Mouse (Mus musculus): ENCODE measurements around the gene Sympk. TPM values are rescaled to one million over a fixed set of nuclear protein-coding genes. Genes with fewer than 3 reads are reported as not detected.
"Not testable (repeated sequence)": the region's sequence is repeated elsewhere in the genome, so short reads cannot be mapped to it uniquely, and the experiment has no call there.

Gene Sympk
- polyA plus RNA-seq, 1 experiment from 2014 or later = 23.5 TPM

DNA sequence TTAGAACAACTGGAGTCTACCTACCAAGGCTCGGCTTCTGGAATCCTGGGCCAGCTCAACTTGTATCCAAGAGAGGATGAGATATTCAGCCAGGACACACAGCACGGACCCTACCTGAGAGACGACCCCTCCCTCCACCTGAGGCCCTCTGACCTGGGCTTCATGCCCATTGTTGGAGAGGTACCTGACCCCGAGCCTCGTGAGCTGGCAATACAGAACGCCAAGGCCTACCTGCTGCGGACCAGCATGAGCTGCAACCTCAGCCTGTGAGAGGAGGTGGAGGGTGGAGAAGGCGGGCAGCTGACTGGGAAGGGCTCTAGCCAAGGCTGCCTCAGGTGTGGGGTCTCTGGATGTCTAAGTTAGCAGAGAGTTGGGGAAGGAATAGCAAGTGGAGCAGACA lies 30.9 kb downstream of the Sympk start:
- Histone ChIP-seq H3K36me3 (ENCODE audit: control insufficient read depth, insufficient read depth, low read length) (peaks cover 5% of the 10 kb centered on the region; the same call in 1 of the 2 replicates), H3K4me1 (ENCODE audit: control insufficient read depth, insufficient read depth, low read length) (peaks cover 9% of the 10 kb centered on the region; the same call in 1 of the 2 replicates), H3K27ac (ENCODE audit: low read length) (no peak overlapping the region), H3K4me2 (ENCODE audit: low read depth, low read length) (no peak overlapping the region), H3K9me3 (ENCODE audit: control insufficient read depth, low read length) (no peaks in the 10 kb centered on the region), H3K4me3 (ENCODE audit: low read length) (no peak overlapping the region), H3K9ac (ENCODE audit: low read depth, low read length) (no peak overlapping the region), H3K27me3 (replicated peaks; ENCODE audit: control insufficient read depth, insufficient read depth, low read length) (no peaks in the 10 kb centered on the region)
- 89% methylated on average over 8 of the region's 8 CpGs for WGBS
- no peak for ATAC-seq

- Histone ChIP-seq H3K9ac (ENCODE audit: low read depth, low read length) (no peak overlapping the region), H3K4me3 (ENCODE audit: low read length) (no peak overlapping the region), H3K4me2 (ENCODE audit: low read depth, low read length) (no peak overlapping the region), H3K36me3 (ENCODE audit: control insufficient read depth, insufficient read depth, low read length) (no peaks in the 10 kb centered on the region), H3K27me3 (replicated peaks; ENCODE audit: control insufficient read depth, insufficient read depth, low read length) (no peaks in the 10 kb centered on the region), H3K4me1 (ENCODE audit: control insufficient read depth, insufficient read depth, low read length) (peaks cover 9% of the 10 kb centered on the region; the same call in 1 of the 2 replicates), H3K9me3 (ENCODE audit: control insufficient read depth, low read length) (no peaks in the 10 kb centered on the region), H3K27ac (ENCODE audit: low read length) (no peak overlapping the region)
- WGBS = 88% methylated on average over 10 of the region's 10 CpGs
- ATAC-seq = no peak
These were observed 33.2 kb downstream of the Sympk start for GRCm38 (mm10) chr7:19057405-19057804.

GRCm38 (mm10) chr7:19065896-19066295 lies 41.7 kb downstream of the Sympk start:
- H3K4me2 ChIP-seq (ENCODE audit: low read depth, low read length) = no peak overlapping the region
- 0 out of 2 replicates have a peak overlapping the region, but pooled peaks have one; percentile 37 for H3K9ac ChIP-seq (ENCODE audit: low read depth, low read length)
- H3K4me1 ChIP-seq (ENCODE audit: control insufficient read depth, insufficient read depth, low read length) = no peaks in the 10 kb centered on the region
- ATAC-seq = no peak
- peaks cover 30% of the 10 kb centered on the region for H3K27me3 ChIP-seq (replicated peaks; ENCODE audit: control insufficient read depth, insufficient read depth, low read length)
- H3K27ac ChIP-seq (ENCODE audit: low read length) = no peak overlapping the region
- no peaks in the 10 kb centered on the region for H3K9me3 ChIP-seq (ENCODE audit: control insufficient read depth, low read length)
- H3K36me3 ChIP-seq (ENCODE audit: control insufficient read depth, insufficient read depth, low read length) = no peaks in the 10 kb centered on the region
- H3K4me3 ChIP-seq (ENCODE audit: low read length) = no peak overlapping the region
- 45% methylated on average over 13 of the region's 13 CpGs for WGBS

DNA sequence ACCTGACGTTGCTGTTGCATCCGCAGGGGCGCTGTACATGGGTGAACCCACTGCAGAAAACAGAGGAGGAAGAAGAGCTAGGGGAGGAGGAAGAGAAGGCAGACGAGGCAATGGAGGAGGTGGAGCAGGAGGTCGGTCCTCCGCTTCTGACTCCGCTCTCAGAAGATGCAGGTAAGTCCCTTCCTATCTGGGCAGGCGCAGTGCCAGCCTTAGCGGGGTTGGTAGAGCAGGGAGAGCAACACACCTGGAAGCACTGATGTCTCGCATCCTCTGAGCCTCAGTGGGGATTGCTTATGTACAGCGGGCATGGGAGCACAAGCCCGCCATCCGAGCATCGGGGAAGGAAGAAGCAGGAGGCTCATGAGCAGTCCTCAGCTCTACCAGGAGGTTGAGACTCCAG lies 42.9 kb downstream of the Sympk start:
- Histone ChIP-seq H3K9me3 (ENCODE audit: control insufficient read depth, low read length) (no peaks in the 10 kb centered on the region), H3K9ac (ENCODE audit: low read depth, low read length) (no peak overlapping the region), H3K27me3 (replicated peaks; ENCODE audit: control insufficient read depth, insufficient read depth, low read length) (peaks cover 30% of the 10 kb centered on the region), H3K4me3 (ENCODE audit: low read length) (no peak overlapping the region), H3K36me3 (ENCODE audit: control insufficient read depth, insufficient read depth, low read length) (no peaks in the 10 kb centered on the region), H3K27ac (ENCODE audit: low read length) (no peak overlapping the region), H3K4me1 (ENCODE audit: control insufficient read depth, insufficient read depth, low read length) (no peaks in the 10 kb centered on the region), H3K4me2 (ENCODE audit: low read depth, low read length) (no peak overlapping the region)
- no peak for ATAC-seq
- 38% methylated on average over 14 of the region's 14 CpGs for WGBS

GRCm38 (mm10) chr7:19067935-19068334 lies 43.8 kb downstream of the Sympk start:
- Histone ChIP-seq H3K27ac (ENCODE audit: low read length) (no peak overlapping the region), H3K4me3 (ENCODE audit: low read length) (no peak overlapping the region), H3K4me2 (ENCODE audit: low read depth, low read length) (no peak overlapping the region), H3K4me1 (ENCODE audit: control insufficient read depth, insufficient read depth, low read length) (no peaks in the 10 kb centered on the region), H3K9ac (ENCODE audit: low read depth, low read length) (no peak overlapping the region), H3K9me3 (ENCODE audit: control insufficient read depth, low read length) (no peaks in the 10 kb centered on the region), H3K36me3 (ENCODE audit: control insufficient read depth, insufficient read depth, low read length) (no peaks in the 10 kb centered on the region), H3K27me3 (replicated peaks; ENCODE audit: control insufficient read depth, insufficient read depth, low read length) (peaks cover 30% of the 10 kb centered on the region)
- no peak for ATAC-seq
- WGBS = 63% methylated on average over 14 of the region's 14 CpGs

DNA sequence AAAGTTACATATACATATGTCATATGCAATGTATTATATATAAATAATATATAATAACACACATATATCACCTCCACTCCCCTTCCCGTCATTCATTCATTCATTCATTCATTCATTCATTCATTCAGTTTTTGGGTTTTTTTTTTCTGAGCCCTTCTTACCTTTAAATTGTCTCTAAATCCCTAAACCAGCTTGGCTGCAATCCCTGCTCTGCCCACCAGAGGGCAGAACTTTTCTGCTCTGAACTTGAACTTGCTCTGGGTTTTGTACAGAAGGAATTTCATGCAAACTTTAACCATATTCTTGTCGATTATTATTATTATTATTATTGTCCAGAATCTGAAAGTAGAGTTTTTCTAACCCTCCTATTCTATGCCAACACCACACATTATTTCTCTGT lies 44.5 kb downstream of the Sympk start:
- Histone ChIP-seq H3K4me2 (ENCODE audit: low read depth, low read length) (no peak overlapping the region), H3K9ac (ENCODE audit: low read depth, low read length) (no peak overlapping the region), H3K27me3 (replicated peaks; ENCODE audit: control insufficient read depth, insufficient read depth, low read length) (peaks cover 30% of the 10 kb centered on the region), H3K4me1 (ENCODE audit: control insufficient read depth, insufficient read depth, low read length) (no peaks in the 10 kb centered on the region), H3K4me3 (ENCODE audit: low read length) (no peak overlapping the region), H3K36me3 (ENCODE audit: control insufficient read depth, insufficient read depth, low read length) (no peaks in the 10 kb centered on the region), H3K27ac (ENCODE audit: low read length) (no peak overlapping the region), H3K9me3 (ENCODE audit: control insufficient read depth, low read length) (no peaks in the 10 kb centered on the region)
- WGBS = 2% methylated on average over 2 of the region's 2 CpGs
- ATAC-seq = no peak

DNA sequence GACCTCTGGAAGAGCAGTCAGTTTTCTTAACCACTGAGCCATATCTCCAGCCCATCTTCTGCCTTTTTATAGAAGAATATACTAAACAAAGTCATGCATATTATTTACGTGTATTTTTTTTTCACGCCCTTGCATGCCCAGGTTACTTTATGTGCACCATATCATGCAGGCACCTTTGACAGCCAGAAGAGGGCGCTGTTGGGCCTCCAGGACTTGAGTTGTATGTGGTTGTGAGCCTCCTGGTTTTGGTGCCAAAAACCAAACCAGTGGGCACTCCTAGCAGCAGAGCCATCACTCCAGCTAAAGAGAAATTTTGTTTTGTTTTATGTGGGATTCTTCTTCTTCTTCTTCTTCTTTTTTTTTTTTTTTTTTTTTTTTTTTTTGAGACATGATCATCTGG lies 45.3 kb downstream of the Sympk start:
- H3K27ac ChIP-seq (ENCODE audit: low read length) = no peak overlapping the region
- 52% methylated on average over 3 of the region's 3 CpGs for WGBS
- no peaks in the 10 kb centered on the region for H3K9me3 ChIP-seq (ENCODE audit: control insufficient read depth, low read length)
- no peak overlapping the region for H3K4me2 ChIP-seq (ENCODE audit: low read depth, low read length)
- peaks cover 29% of the 10 kb centered on the region for H3K27me3 ChIP-seq (replicated peaks; ENCODE audit: control insufficient read depth, insufficient read depth, low read length)
- no peaks in the 10 kb centered on the region for H3K36me3 ChIP-seq (ENCODE audit: control insufficient read depth, insufficient read depth, low read length)
- H3K4me3 ChIP-seq (ENCODE audit: low read length) = no peak overlapping the region
- H3K4me1 ChIP-seq (ENCODE audit: control insufficient read depth, insufficient read depth, low read length) = no peaks in the 10 kb centered on the region
- ATAC-seq = no peak
- no peak overlapping the region for H3K9ac ChIP-seq (ENCODE audit: low read depth, low read length)

DNA sequence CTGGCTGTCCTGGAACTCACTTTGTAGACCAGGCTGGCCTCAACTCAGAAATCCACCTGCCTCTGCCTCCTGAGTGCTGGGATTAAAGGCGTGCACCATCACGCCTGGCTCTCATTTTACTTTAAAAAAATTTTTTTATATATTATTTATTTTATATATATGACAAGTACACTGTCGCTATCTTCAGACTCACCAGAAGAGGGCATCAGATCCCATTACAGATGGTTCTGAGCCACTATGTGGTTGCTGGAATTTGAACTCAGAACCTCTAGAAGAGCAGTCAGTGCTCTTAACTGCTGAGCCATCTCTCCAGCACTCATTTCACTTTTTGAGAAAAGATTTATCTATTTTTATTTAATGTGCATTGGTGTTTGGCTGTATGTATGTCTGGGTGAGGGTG lies 46.8 kb downstream of the Sympk start:
- H3K27ac ChIP-seq (ENCODE audit: low read length); H3K36me3 ChIP-seq (ENCODE audit: control insufficient read depth, insufficient read depth, low read length); H3K4me2 ChIP-seq (ENCODE audit: low read depth, low read length); ATAC-seq; H3K9ac ChIP-seq (ENCODE audit: low read depth, low read length); H3K4me1 ChIP-seq (ENCODE audit: control insufficient read depth, insufficient read depth, low read length); H3K9me3 ChIP-seq (ENCODE audit: control insufficient read depth, low read length); H3K4me3 ChIP-seq (ENCODE audit: low read length): not testable (repeated sequence)
- WGBS = 56% methylated on average over 3 of the region's 3 CpGs
- peaks cover 14% of the 10 kb centered on the region for H3K27me3 ChIP-seq (replicated peaks; ENCODE audit: control insufficient read depth, insufficient read depth, low read length)

DNA sequence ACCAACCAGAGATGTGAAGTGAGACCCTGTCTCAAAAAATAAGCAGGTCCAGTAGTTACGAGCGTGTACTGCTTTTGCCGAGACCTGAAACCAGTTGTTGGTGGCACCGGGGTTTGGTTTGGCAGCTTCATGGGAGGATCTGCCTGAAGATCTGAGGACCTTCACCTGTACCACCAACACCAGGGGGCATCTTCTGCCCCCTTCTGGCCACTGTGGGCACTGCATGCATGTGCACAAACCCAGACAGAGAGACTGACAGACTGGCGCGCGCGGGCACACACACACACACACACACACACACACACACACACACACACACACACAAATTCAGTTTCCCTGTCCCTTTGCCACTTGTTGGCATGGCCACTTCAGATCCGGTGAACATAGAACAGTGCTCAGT lies 49.3 kb downstream of the Sympk start:
- H3K27ac ChIP-seq (ENCODE audit: low read length) = no peak overlapping the region
- no peak overlapping the region for H3K9ac ChIP-seq (ENCODE audit: low read depth, low read length)
- no peak for ATAC-seq
- peaks cover 20% of the 10 kb centered on the region for H3K4me1 ChIP-seq (ENCODE audit: control insufficient read depth, insufficient read depth, low read length)
- H3K4me2 ChIP-seq (ENCODE audit: low read depth, low read length) = no peak overlapping the region
- no peak overlapping the region for H3K4me3 ChIP-seq (ENCODE audit: low read length)
- 76% methylated on average over 9 of the region's 9 CpGs for WGBS
- H3K36me3 ChIP-seq (ENCODE audit: control insufficient read depth, insufficient read depth, low read length) = peaks cover under 1% of the 10 kb centered on the region; the same call in 1 of the 2 replicates
- H3K9me3 ChIP-seq (ENCODE audit: control insufficient read depth, low read length) = no peaks in the 10 kb centered on the region
- no peaks in the 10 kb centered on the region for H3K27me3 ChIP-seq (replicated peaks; ENCODE audit: control insufficient read depth, insufficient read depth, low read length)

DNA sequence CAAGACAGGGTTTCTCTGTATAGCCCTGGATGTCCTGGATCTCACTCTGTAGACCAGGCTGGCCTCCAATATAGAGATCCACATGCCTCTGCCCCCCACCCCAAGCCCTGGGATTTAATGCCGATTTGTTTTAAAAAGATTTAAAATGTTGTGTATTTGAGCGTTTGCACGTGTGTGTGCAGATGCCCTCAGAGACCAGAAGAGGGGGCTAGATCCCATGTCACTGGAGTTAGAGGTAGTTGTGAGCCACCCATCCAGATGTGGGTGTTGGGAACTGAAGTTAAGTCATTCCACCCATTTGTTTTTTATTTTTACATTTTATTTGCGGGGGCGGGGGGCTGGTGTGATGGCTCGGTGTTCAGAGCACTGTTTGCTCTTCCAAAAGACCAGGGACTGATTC lies 50.3 kb downstream of the Sympk start:
- Histone ChIP-seq H3K36me3 (ENCODE audit: control insufficient read depth, insufficient read depth, low read length) (peaks cover 4% of the 10 kb centered on the region; the same call in 1 of the 2 replicates), H3K27me3 (replicated peaks; ENCODE audit: control insufficient read depth, insufficient read depth, low read length) (no peaks in the 10 kb centered on the region), H3K27ac (ENCODE audit: low read length) (no peak overlapping the region), H3K4me2 (ENCODE audit: low read depth, low read length) (no peak overlapping the region), H3K9ac (ENCODE audit: low read depth, low read length) (no peak overlapping the region), H3K9me3 (ENCODE audit: control insufficient read depth, low read length) (no peaks in the 10 kb centered on the region), H3K4me1 (ENCODE audit: control insufficient read depth, insufficient read depth, low read length) (peaks cover 20% of the 10 kb centered on the region), H3K4me3 (ENCODE audit: low read length) (no peak overlapping the region)
- 92% methylated on average over 6 of the region's 6 CpGs for WGBS
- ATAC-seq = no peak
